Mouse (Mus musculus) lung, postnatal 0 days (tissue): ENCODE results near the gene Mpped2. TPM values are rescaled to one million over a fixed set of nuclear protein-coding genes. Genes with fewer than 3 reads are reported as not detected.
A peak's percentile ranks its signal among the peaks of the same experiment; 100 is the strongest.

Experiments
- ATAC-seq: fragments of 200-750 bp; cut with Nextera tagmentation; 2 replicates; pipeline ENCODE4 v1.8.0; 2017; ENCODE audit warnings: moderate library complexity
- DNase-seq: peaks from one replicate; pipeline ENCODE4 v3.0.0-alpha.2; 2016; ENCODE audit warnings: low spot score
- H3K27ac ChIP-seq: fragments of 300-500 bp; sonication (generic); 2 replicates; pipeline ENCODE4 v1.5.1; 2014; ENCODE audit warnings: antibody characterized with exemption, mild to moderate bottlenecking, low read length, mixed read lengths
- H3K27me3 ChIP-seq: fragments of 300-500 bp; sonication (generic); replicated peaks from 2 replicates; pipeline ENCODE4 v1.6.1; 2014; ENCODE audit warnings: low read length, mixed read lengths; ENCODE audit not compliant: insufficient read depth
- H3K36me3 ChIP-seq: fragments of 300-500 bp; sonication (generic); 2 replicates; pipeline ENCODE4 v1.6.1; 2014; ENCODE audit warnings: low read length, mixed read lengths; ENCODE audit not compliant: insufficient read depth
- H3K4me1 ChIP-seq: fragments of 300-500 bp; sonication (generic); 2 replicates; pipeline ENCODE4 v1.6.1; 2014; ENCODE audit warnings: antibody characterized with exemption, low read depth, low read length, mixed read lengths; ENCODE audit not compliant: insufficient read depth
- H3K4me2 ChIP-seq: fragments of 300-500 bp; sonication (generic); replicated peaks from 2 replicates; pipeline ENCODE4 v1.6.1; 2014; ENCODE audit warnings: low read depth, mild to moderate bottlenecking, low read length, moderate library complexity, mixed read lengths
- H3K4me3 ChIP-seq: fragments of 300-500 bp; sonication (generic); 2 replicates; pipeline ENCODE4 v1.5.1; 2014; ENCODE audit warnings: low read depth, low read length
- H3K9ac ChIP-seq: fragments of 300-500 bp; sonication (generic); replicated peaks from 2 replicates; pipeline ENCODE4 v1.6.1; 2014; ENCODE audit warnings: low read depth, mild to moderate bottlenecking
- H3K9me3 ChIP-seq: fragments of 300-500 bp; sonication (generic); 2 replicates; pipeline ENCODE4 v1.6.1; 2016; ENCODE audit warnings: low read length, mixed read lengths
- CTCF ChIP-seq: IDR thresholded peaks from 2 replicates; pipeline ENCODE4 v1.5.1; 2016; ENCODE audit warnings: antibody characterized with exemption, mild to moderate bottlenecking
- EP300 ChIP-seq: IDR thresholded peaks from 2 replicates; pipeline ENCODE4 v1.6.1; 2016; ENCODE audit warnings: antibody characterized with exemption, mild to moderate bottlenecking, control low read depth
- WGBS: fragments of 180-500 bp; shearing (Covaris S2); extraction: QIAGEN DNeasy Blood & Tissue Kit; methylation state at CpG from one replicate; pipeline ENCODE4 v1.1.7; 2014; 5-methylcytosine and 5-hydroxymethylcytosine counted together
- polyA plus RNA-seq: library from polyadenylated mRNA; unstranded; fragments of >200 nt; fragmentation: Nextera tagmentation; extraction: Ambion mirVana; gene quantifications from 2 replicates; pipeline ENCODE4 v1.2.1, GENCODE M21; 2015

Gene Mpped2
- polyA plus RNA-seq, 1 experiment from 2014 or later = 9.7 TPM

- DNase-seq (peak; percentile 54), ATAC-seq (peak; percentile 37; the same call in 1 of the 2 replicates)
- Histone ChIP-seq H3K27me3 (0 out of 2 replicates have a peak, but pooled peaks cover 3% of the 10 kb centered on the region), H3K9ac (0 out of 2 replicates have a peak overlapping the region, but pooled peaks have one; percentile 23), H3K36me3 (no peaks in the 10 kb centered on the region), H3K4me1 (no peaks in the 10 kb centered on the region; the same call in 1 of the 2 replicates), H3K4me2 (peak overlapping the region; percentile 100), H3K4me3 (peak overlapping the region; percentile 79), H3K27ac (no peak overlapping the region), H3K9me3 (no peaks in the 10 kb centered on the region)
- WGBS = under 1% methylated on average over 27 of the region's 41 CpGs
- no peak for TF ChIP-seq EP300
- no peak for TF ChIP-seq CTCF
These were observed 2.0 kb downstream of the Mpped2 start for GRCm38 (mm10) chr2:106694886-106695733.

GRCm38 (mm10) chr2:106695734-106696022, 2.6 kb downstream of the Mpped2 start:
- 4% methylated on average over 13 of the region's 13 CpGs for WGBS
- Histone ChIP-seq H3K9me3 (no peaks in the 10 kb centered on the region), H3K4me2 (peak overlapping the region; percentile 100), H3K4me3 (peak overlapping the region; percentile 79), H3K36me3 (no peaks in the 10 kb centered on the region), H3K4me1 (no peaks in the 10 kb centered on the region; the same call in 1 of the 2 replicates), H3K27ac (no peak overlapping the region), H3K27me3 (0 out of 2 replicates have a peak, but pooled peaks cover 3% of the 10 kb centered on the region), H3K9ac (no peak overlapping the region)
- ATAC-seq (no peak), DNase-seq (no peak)
- no peak for TF ChIP-seq EP300
- TF ChIP-seq CTCF = no peak

- WGBS = 81% methylated on average over 8 of the region's 8 CpGs
- Histone ChIP-seq H3K9me3 (no peaks in the 10 kb centered on the region), H3K4me1 (no peaks in the 10 kb centered on the region; the same call in 1 of the 2 replicates), H3K27me3 (0 out of 2 replicates have a peak, but pooled peaks cover 3% of the 10 kb centered on the region), H3K9ac (no peak overlapping the region), H3K4me2 (no peak overlapping the region), H3K4me3 (no peak overlapping the region), H3K27ac (no peak overlapping the region), H3K36me3 (no peaks in the 10 kb centered on the region)
- no peak for ATAC-seq
- no peak for DNase-seq
- TF ChIP-seq EP300 = no peak
- TF ChIP-seq CTCF = no peak
These were observed 3.3 kb downstream of the Mpped2 start for GRCm38 (mm10) chr2:106696372-106696771.

GRCm38 (mm10) chr2:106705664-106706063, 12.6 kb downstream of the Mpped2 start:
- no peak overlapping the region for H3K9ac ChIP-seq
- H3K27ac ChIP-seq = no peak overlapping the region
- TF ChIP-seq CTCF (no peak), EP300 (no peak)
- no peaks in the 10 kb centered on the region for H3K9me3 ChIP-seq
- no peaks in the 10 kb centered on the region for H3K27me3 ChIP-seq
- 90% methylated on average over 5 of the region's 5 CpGs for WGBS
- DNase-seq (no peak), ATAC-seq (no peak)
- H3K36me3 ChIP-seq = 0 out of 2 replicates have a peak, but pooled peaks cover 3% of the 10 kb centered on the region
- H3K4me1 ChIP-seq = no peaks in the 10 kb centered on the region
- no peak overlapping the region for H3K4me3 ChIP-seq
- no peak overlapping the region for H3K4me2 ChIP-seq

GRCm38 (mm10) chr2:106707136-106707535, 14.1 kb downstream of the Mpped2 start:
- ATAC-seq (no peak), DNase-seq (no peak)
- no peak overlapping the region for H3K4me2 ChIP-seq
- no peaks in the 10 kb centered on the region for H3K4me1 ChIP-seq
- no peak overlapping the region for H3K4me3 ChIP-seq
- 89% methylated on average over 2 of the region's 2 CpGs for WGBS
- H3K9ac ChIP-seq = no peak overlapping the region
- no peaks in the 10 kb centered on the region for H3K9me3 ChIP-seq
- H3K27me3 ChIP-seq = no peaks in the 10 kb centered on the region
- no peak for TF ChIP-seq EP300
- H3K36me3 ChIP-seq = 0 out of 2 replicates have a peak, but pooled peaks cover 3% of the 10 kb centered on the region
- H3K27ac ChIP-seq = no peak overlapping the region

GRCm38 (mm10) chr2:106710862-106711477, 17.9 kb downstream of the Mpped2 start:
- DNase-seq (no peak), ATAC-seq (peak; percentile 25; the same call in 1 of the 2 replicates)
- Histone ChIP-seq H3K36me3 (no peaks in the 10 kb centered on the region), H3K4me3 (no peak overlapping the region), H3K9me3 (no peaks in the 10 kb centered on the region), H3K27me3 (no peaks in the 10 kb centered on the region), H3K27ac (no peak overlapping the region), H3K4me2 (peak overlapping the region; percentile 34), H3K4me1 (no peaks in the 10 kb centered on the region), H3K9ac (no peak overlapping the region)
- 14% methylated on average over 7 of the region's 7 CpGs for WGBS
- TF ChIP-seq EP300 (no peak), CTCF (no peak)
